Mouse (Mus musculus): Measurements from ENCODE around the gene 2410004B18Rik. TPM values are rescaled to one million over a fixed set of nuclear protein-coding genes. Genes with fewer than 3 reads are reported as not detected.

2410004B18Rik gene
- polyA plus RNA-seq, 1 experiment from 2014 or later = 47.1 TPM

GRCm38 (mm10) chr3:145950815-145951130 is 13.0 kb downstream of the 2410004B18Rik start:
- Histone ChIP-seq H3K4me1 (ENCODE audit: control insufficient read depth, insufficient read depth, low read length) (peaks cover 26% of the 10 kb centered on the region), H3K9me3 (replicated peaks; ENCODE audit: control insufficient read depth, low read length) (no peaks in the 10 kb centered on the region), H3K4me2 (peak overlapping the region; percentile 62), H3K36me3 (ENCODE audit: control insufficient read depth, insufficient read depth, low read length) (no peaks in the 10 kb centered on the region), H3K4me3 (ENCODE audit: low read depth, low read length) (no peak overlapping the region), H3K27me3 (ENCODE audit: control insufficient read depth, insufficient read depth, low read length) (no peaks in the 10 kb centered on the region), H3K27ac (ENCODE audit: low read depth, low read length) (peak overlapping the region; percentile 29; the same call in 1 of the 2 replicates), H3K9ac (ENCODE audit: low read depth, low read length) (no peak overlapping the region)
- ATAC-seq (replicated peaks; ENCODE audit: insufficient number of reproducible peaks, low FRiP score, low TSS enrichment) = no peak
- WGBS (ENCODE audit: insufficient replicate concordance) = 33% methylated on average over 5 of the region's 5 CpGs

DNA sequence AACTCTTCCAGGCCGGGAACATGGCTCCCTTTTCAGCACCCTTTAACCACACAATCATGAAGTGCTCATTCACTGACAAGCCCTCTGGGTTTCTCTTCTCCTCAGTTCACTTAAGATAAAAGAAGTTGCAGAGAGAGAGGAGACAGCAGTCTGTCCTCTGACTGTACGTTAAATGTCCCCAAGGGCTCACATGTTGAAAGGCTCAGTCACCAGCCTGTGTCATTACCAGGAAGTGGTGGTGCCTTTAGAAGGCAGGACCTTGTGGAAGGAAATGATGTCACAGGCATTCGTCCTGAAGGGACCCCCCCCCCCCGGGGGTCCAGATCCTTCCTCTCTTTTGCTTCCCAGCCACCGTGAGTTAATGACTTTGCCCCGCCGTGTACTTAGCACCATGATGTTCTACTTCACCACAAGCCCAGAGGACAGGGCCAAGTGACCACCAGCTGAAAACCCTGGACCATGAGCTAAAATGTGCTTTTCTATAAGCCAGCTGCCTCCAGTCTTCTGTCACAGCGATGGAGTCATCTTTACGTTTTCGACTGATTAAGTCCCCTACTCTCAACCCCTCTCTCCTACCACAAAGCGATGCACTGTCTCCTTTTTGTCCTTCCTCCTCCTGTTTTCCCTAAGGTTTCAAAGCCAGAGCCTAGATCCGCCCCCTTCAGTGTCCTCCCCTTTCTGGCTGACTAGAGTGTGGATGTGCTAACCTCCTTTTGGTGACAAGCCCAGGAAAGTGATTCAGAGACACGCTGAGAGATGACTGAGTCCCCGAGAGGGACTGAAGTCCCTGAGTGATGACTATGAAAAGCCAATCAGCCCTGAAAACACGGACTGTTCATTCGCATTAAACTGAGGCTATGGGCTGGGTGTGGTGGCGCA is 13.7 kb downstream of the 2410004B18Rik start:
- Histone ChIP-seq H3K36me3 (ENCODE audit: control insufficient read depth, insufficient read depth, low read length) (no peaks in the 10 kb centered on the region), H3K27me3 (ENCODE audit: control insufficient read depth, insufficient read depth, low read length) (no peaks in the 10 kb centered on the region), H3K9me3 (replicated peaks; ENCODE audit: control insufficient read depth, low read length) (no peaks in the 10 kb centered on the region), H3K4me3 (ENCODE audit: low read depth, low read length) (no peak overlapping the region), H3K4me1 (ENCODE audit: control insufficient read depth, insufficient read depth, low read length) (peaks cover 22% of the 10 kb centered on the region), H3K4me2 (no peak overlapping the region; the same call in 1 of the 2 replicates), H3K9ac (ENCODE audit: low read depth, low read length) (no peak overlapping the region), H3K27ac (ENCODE audit: low read depth, low read length) (0 out of 2 replicates have a peak overlapping the region, but pooled peaks have one; percentile 29)
- ATAC-seq (replicated peaks; ENCODE audit: insufficient number of reproducible peaks, low FRiP score, low TSS enrichment) = no peak
- 45% methylated on average over 17 of the region's 17 CpGs for WGBS (ENCODE audit: insufficient replicate concordance)

DNA sequence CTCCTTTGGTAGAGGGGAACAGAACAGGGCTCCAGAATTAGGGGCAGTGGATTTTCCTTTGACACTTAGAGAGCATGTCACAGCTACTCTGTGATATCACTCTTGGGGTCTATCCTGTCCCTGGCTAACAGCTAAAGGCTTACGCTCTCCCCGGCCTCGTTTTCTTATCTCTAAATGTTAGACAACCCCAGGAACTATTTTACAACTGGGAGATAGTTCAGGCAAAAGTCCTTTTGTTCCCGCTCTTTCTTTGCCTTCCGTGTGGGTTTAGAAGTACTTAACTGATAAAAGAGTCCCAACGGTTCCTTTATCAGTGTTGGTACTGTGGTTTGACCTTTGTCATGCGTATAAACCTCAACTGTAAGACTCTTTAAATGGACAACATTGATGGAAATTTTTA is 15.1 kb downstream of the 2410004B18Rik start:
- H3K4me2 ChIP-seq = no peak overlapping the region; the same call in 1 of the 2 replicates
- H3K4me3 ChIP-seq (ENCODE audit: low read depth, low read length) = no peak overlapping the region
- peaks cover 20% of the 10 kb centered on the region for H3K4me1 ChIP-seq (ENCODE audit: control insufficient read depth, insufficient read depth, low read length)
- H3K27me3 ChIP-seq (ENCODE audit: control insufficient read depth, insufficient read depth, low read length) = no peaks in the 10 kb centered on the region
- no peak overlapping the region for H3K27ac ChIP-seq (ENCODE audit: low read depth, low read length)
- no peak for ATAC-seq (replicated peaks; ENCODE audit: insufficient number of reproducible peaks, low FRiP score, low TSS enrichment)
- H3K9ac ChIP-seq (ENCODE audit: low read depth, low read length) = 0 out of 2 replicates have a peak overlapping the region, but pooled peaks have one; percentile 22
- no peaks in the 10 kb centered on the region for H3K9me3 ChIP-seq (replicated peaks; ENCODE audit: control insufficient read depth, low read length)
- 16% methylated on average over 7 of the region's 7 CpGs for WGBS (ENCODE audit: insufficient replicate concordance)
- no peaks in the 10 kb centered on the region for H3K36me3 ChIP-seq (ENCODE audit: control insufficient read depth, insufficient read depth, low read length)

GRCm38 (mm10) chr3:145953411-145953810 is 15.6 kb downstream of the 2410004B18Rik start:
- no peak overlapping the region for H3K4me3 ChIP-seq (ENCODE audit: low read depth, low read length)
- H3K27ac ChIP-seq (ENCODE audit: low read depth, low read length) = no peak overlapping the region
- no peaks in the 10 kb centered on the region for H3K9me3 ChIP-seq (replicated peaks; ENCODE audit: control insufficient read depth, low read length)
- no peak overlapping the region for H3K4me2 ChIP-seq
- no peak for ATAC-seq (replicated peaks; ENCODE audit: insufficient number of reproducible peaks, low FRiP score, low TSS enrichment)
- WGBS (ENCODE audit: insufficient replicate concordance) = 83% methylated on average over 2 of the region's 2 CpGs
- no peaks in the 10 kb centered on the region for H3K27me3 ChIP-seq (ENCODE audit: control insufficient read depth, insufficient read depth, low read length)
- H3K4me1 ChIP-seq (ENCODE audit: control insufficient read depth, insufficient read depth, low read length) = peaks cover 20% of the 10 kb centered on the region
- no peaks in the 10 kb centered on the region for H3K36me3 ChIP-seq (ENCODE audit: control insufficient read depth, insufficient read depth, low read length)
- H3K9ac ChIP-seq (ENCODE audit: low read depth, low read length) = no peak overlapping the region

DNA sequence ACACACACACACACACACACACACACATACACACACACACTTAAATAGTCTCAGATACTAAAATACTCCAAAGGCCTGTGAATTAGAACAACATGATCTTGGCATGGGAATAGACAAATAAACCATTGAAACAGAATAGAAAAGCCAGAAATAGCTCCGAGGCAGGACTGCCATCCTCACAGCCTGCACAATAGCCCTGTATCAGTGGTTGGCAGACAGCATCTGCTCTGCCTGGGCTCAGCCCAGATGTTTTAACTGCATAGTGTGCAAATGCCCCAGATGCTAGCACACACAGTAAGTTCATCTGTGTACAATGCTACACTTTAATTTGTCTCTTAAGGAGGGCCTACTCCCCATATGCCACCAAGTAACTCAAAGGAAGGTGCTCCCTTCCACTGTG is 22.0 kb downstream of the 2410004B18Rik start:
- no peaks in the 10 kb centered on the region for H3K27me3 ChIP-seq (ENCODE audit: control insufficient read depth, insufficient read depth, low read length)
- no peak overlapping the region for H3K4me3 ChIP-seq (ENCODE audit: low read depth, low read length)
- H3K9ac ChIP-seq (ENCODE audit: low read depth, low read length) = no peak overlapping the region
- H3K4me1 ChIP-seq (ENCODE audit: control insufficient read depth, insufficient read depth, low read length) = peaks cover 17% of the 10 kb centered on the region
- WGBS (ENCODE audit: insufficient replicate concordance) = 41% methylated on average over 1 of the region's 1 CpGs
- H3K9me3 ChIP-seq (replicated peaks; ENCODE audit: control insufficient read depth, low read length) = no peaks in the 10 kb centered on the region
- H3K27ac ChIP-seq (ENCODE audit: low read depth, low read length) = no peak overlapping the region
- no peak for ATAC-seq (replicated peaks; ENCODE audit: insufficient number of reproducible peaks, low FRiP score, low TSS enrichment)
- H3K4me2 ChIP-seq = no peak overlapping the region
- H3K36me3 ChIP-seq (ENCODE audit: control insufficient read depth, insufficient read depth, low read length) = no peaks in the 10 kb centered on the region

DNA sequence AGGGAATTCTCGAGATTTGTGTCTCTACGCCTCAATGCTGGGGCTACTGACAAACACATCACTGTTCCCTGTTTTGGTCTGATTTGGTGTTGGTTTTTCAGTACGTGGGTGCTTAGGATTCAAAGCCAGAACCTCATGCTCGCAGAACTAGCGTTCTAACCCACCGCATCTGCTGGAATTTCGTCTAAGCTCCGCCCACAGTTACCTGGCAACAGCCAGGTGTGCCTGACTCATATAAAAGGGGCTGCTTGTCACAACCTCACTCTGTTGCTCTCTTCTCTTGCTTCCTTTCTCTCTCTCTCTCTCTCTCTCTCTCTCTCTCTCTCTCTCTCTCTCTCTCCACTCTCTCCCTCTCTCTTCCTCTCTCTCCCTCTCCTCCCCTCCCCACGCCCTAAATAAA is 24.6 kb downstream of the 2410004B18Rik start:
- no peak overlapping the region for H3K4me3 ChIP-seq (ENCODE audit: low read depth, low read length)
- H3K27me3 ChIP-seq (ENCODE audit: control insufficient read depth, insufficient read depth, low read length) = no peaks in the 10 kb centered on the region
- H3K9me3 ChIP-seq (replicated peaks; ENCODE audit: control insufficient read depth, low read length) = no peaks in the 10 kb centered on the region
- H3K27ac ChIP-seq (ENCODE audit: low read depth, low read length) = peak overlapping the region; percentile 89
- H3K9ac ChIP-seq (ENCODE audit: low read depth, low read length) = 0 out of 2 replicates have a peak overlapping the region, but pooled peaks have one; percentile 56
- WGBS (ENCODE audit: insufficient replicate concordance) = 31% methylated on average over 9 of the region's 9 CpGs
- H3K36me3 ChIP-seq (ENCODE audit: control insufficient read depth, insufficient read depth, low read length) = no peaks in the 10 kb centered on the region
- H3K4me1 ChIP-seq (ENCODE audit: control insufficient read depth, insufficient read depth, low read length) = peaks cover 22% of the 10 kb centered on the region
- ATAC-seq (replicated peaks; ENCODE audit: insufficient number of reproducible peaks, low FRiP score, low TSS enrichment) = no peak
- peak overlapping the region; percentile 51; the same call in 1 of the 2 replicates for H3K4me2 ChIP-seq

- H3K36me3 ChIP-seq (ENCODE audit: control insufficient read depth, insufficient read depth, low read length) = no peaks in the 10 kb centered on the region
- WGBS (ENCODE audit: insufficient replicate concordance) = 10% methylated on average over 31 of the region's 31 CpGs
- H3K4me2 ChIP-seq = peak overlapping the region; percentile 51
- peak overlapping the region; percentile 56 for H3K9ac ChIP-seq (ENCODE audit: low read depth, low read length)
- H3K4me1 ChIP-seq (ENCODE audit: control insufficient read depth, insufficient read depth, low read length) = peaks cover 22% of the 10 kb centered on the region
- no peaks in the 10 kb centered on the region for H3K27me3 ChIP-seq (ENCODE audit: control insufficient read depth, insufficient read depth, low read length)
- H3K9me3 ChIP-seq (replicated peaks; ENCODE audit: control insufficient read depth, low read length) = no peaks in the 10 kb centered on the region
- H3K27ac ChIP-seq (ENCODE audit: low read depth, low read length) = peak overlapping the region; percentile 89
- H3K4me3 ChIP-seq (ENCODE audit: low read depth, low read length) = 0 out of 2 replicates have a peak overlapping the region, but pooled peaks have one; percentile 2
- ATAC-seq (replicated peaks; ENCODE audit: insufficient number of reproducible peaks, low FRiP score, low TSS enrichment) = 0 out of 2 replicates have a peak, but pooled peaks have one; percentile 29
Observed at GRCm38 (mm10) chr3:145963101-145964017, 25.5 kb downstream of the 2410004B18Rik start.

- WGBS (ENCODE audit: insufficient replicate concordance) = 13% methylated on average over 10 of the region's 10 CpGs
- Histone ChIP-seq H3K9ac (ENCODE audit: low read depth, low read length) (peak overlapping the region; percentile 56), H3K36me3 (ENCODE audit: control insufficient read depth, insufficient read depth, low read length) (no peaks in the 10 kb centered on the region), H3K27ac (ENCODE audit: low read depth, low read length) (peak overlapping the region; percentile 89), H3K4me2 (peak overlapping the region; percentile 51), H3K27me3 (ENCODE audit: control insufficient read depth, insufficient read depth, low read length) (no peaks in the 10 kb centered on the region), H3K4me3 (ENCODE audit: low read depth, low read length) (no peak overlapping the region), H3K4me1 (ENCODE audit: control insufficient read depth, insufficient read depth, low read length) (peaks cover 22% of the 10 kb centered on the region), H3K9me3 (replicated peaks; ENCODE audit: control insufficient read depth, low read length) (no peaks in the 10 kb centered on the region)
- ATAC-seq (replicated peaks; ENCODE audit: insufficient number of reproducible peaks, low FRiP score, low TSS enrichment) = no peak; the same call in 1 of the 2 replicates
Observed at GRCm38 (mm10) chr3:145964018-145964387, 26.2 kb downstream of the 2410004B18Rik start.

Measured in heart, embryonic 11.5 days (tissue).